Mouse (Mus musculus) midbrain, embryonic 11.5 days (tissue): Measurements from ENCODE around the gene Gnmt. TPM values are rescaled to one million over a fixed set of nuclear protein-coding genes. Genes with fewer than 3 reads are reported as not detected.

Source experiments
- ATAC-seq: fragments of 200-750 bp; cut with Nextera tagmentation; 2 replicates; pipeline ENCODE4 v1.8.0; 2017; ENCODE audit warnings: moderate TSS enrichment, moderate library complexity; ENCODE audit not compliant: low FRiP score
- DNase-seq: peaks from one replicate; pipeline ENCODE4 v3.0.0; 2015; ENCODE audit warnings: low spot score; ENCODE audit errors: missing footprints
- H3K27ac ChIP-seq: fragments of 300-500 bp; sonication (generic); 2 replicates; pipeline ENCODE4 v1.5.1; 2014; ENCODE audit warnings: low read depth, low read length
- H3K27me3 ChIP-seq: fragments of 300-500 bp; sonication (generic); 2 replicates; pipeline ENCODE4 v1.6.1; 2014; ENCODE audit warnings: mild to moderate bottlenecking, low read length, moderate library complexity, mixed read lengths; ENCODE audit not compliant: control insufficient read depth, insufficient read depth
- H3K36me3 ChIP-seq: fragments of 300-500 bp; sonication (generic); 2 replicates; pipeline ENCODE4 v1.6.1; 2014; ENCODE audit warnings: mild to moderate bottlenecking, low read length, moderate library complexity, mixed read lengths; ENCODE audit not compliant: control insufficient read depth, insufficient read depth
- H3K4me1 ChIP-seq: fragments of 300-500 bp; sonication (generic); 2 replicates; pipeline ENCODE4 v1.6.1; 2014; ENCODE audit warnings: low read length; ENCODE audit not compliant: control insufficient read depth, insufficient read depth
- H3K4me2 ChIP-seq: fragments of 300-500 bp; sonication (generic); 2 replicates; pipeline ENCODE4 v1.6.1; 2014; ENCODE audit warnings: mild to moderate bottlenecking, moderate library complexity
- H3K4me3 ChIP-seq: fragments of 300-500 bp; sonication (generic); 2 replicates; pipeline ENCODE4 v1.5.1; 2014; ENCODE audit warnings: low read depth, low read length
- H3K9ac ChIP-seq: fragments of 300-500 bp; sonication (generic); 2 replicates; pipeline ENCODE4 v1.6.1; 2014; ENCODE audit warnings: low read length
- H3K9me3 ChIP-seq: fragments of 300-500 bp; sonication (generic); 2 replicates; pipeline ENCODE4 v1.6.1; 2016; ENCODE audit warnings: low read length; ENCODE audit not compliant: control insufficient read depth
- WGBS: fragments of 180-500 bp; shearing (Covaris S2); extraction: QIAGEN DNeasy Blood & Tissue Kit; methylation state at CpG from one replicate; pipeline ENCODE4 v1.1.7; 2014; 5-methylcytosine and 5-hydroxymethylcytosine counted together
- polyA plus RNA-seq: library from polyadenylated mRNA; unstranded; fragments of >200 nt; fragmentation: Nextera tagmentation; extraction: Ambion mirVana; gene quantifications from 2 replicates; pipeline ENCODE4 v1.2.1, GENCODE M21; 2014

Gene Gnmt
- polyA plus RNA-seq, 1 experiment from 2014 or later = 0.82 TPM

DNA sequence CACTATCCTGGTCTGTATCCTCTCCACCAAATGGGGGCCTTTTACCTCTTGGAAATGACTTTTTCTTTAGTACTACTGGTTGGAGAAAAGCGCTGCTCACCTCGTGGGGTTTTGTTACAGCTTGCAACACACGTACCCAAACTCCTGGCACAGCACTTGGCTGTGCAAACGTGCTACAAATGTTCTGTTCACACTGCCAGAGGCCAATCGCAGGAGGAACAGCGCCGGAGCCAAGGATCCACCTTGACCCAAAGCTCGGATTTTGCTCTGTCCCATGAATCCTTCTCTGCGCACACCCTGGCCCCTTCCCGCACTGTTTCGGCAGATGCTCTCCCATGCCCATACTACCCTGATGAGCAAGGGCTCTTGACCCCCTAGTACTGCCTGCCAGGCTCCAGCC lies 472 bp downstream of the Gnmt start:
- Histone ChIP-seq H3K9ac (no peak overlapping the region), H3K27me3 (peaks cover 3% of the 10 kb centered on the region), H3K4me1 (no peaks in the 10 kb centered on the region), H3K9me3 (no peaks in the 10 kb centered on the region), H3K36me3 (no peaks in the 10 kb centered on the region), H3K27ac (no peak overlapping the region), H3K4me3 (no peak overlapping the region), H3K4me2 (no peak overlapping the region)
- DNase-seq (peak; percentile 80), ATAC-seq (no peak)
- WGBS = 49% methylated on average over 11 of the region's 11 CpGs

GRCm38 (mm10) chr17:46728021-46728420 lies 947 bp downstream of the Gnmt start:
- H3K36me3 ChIP-seq = no peaks in the 10 kb centered on the region
- H3K27ac ChIP-seq = no peak overlapping the region
- H3K4me1 ChIP-seq = no peaks in the 10 kb centered on the region
- WGBS = 40% methylated on average over 6 of the region's 6 CpGs
- no peak overlapping the region for H3K4me3 ChIP-seq
- no peak overlapping the region for H3K9ac ChIP-seq
- no peak for ATAC-seq
- H3K9me3 ChIP-seq = no peaks in the 10 kb centered on the region
- no peak for DNase-seq
- no peak overlapping the region for H3K4me2 ChIP-seq
- peaks cover 3% of the 10 kb centered on the region for H3K27me3 ChIP-seq

GRCm38 (mm10) chr17:46727271-46727670 lies 1.7 kb downstream of the Gnmt start:
- Histone ChIP-seq H3K36me3 (no peaks in the 10 kb centered on the region), H3K4me3 (no peak overlapping the region), H3K4me1 (no peaks in the 10 kb centered on the region), H3K9me3 (no peaks in the 10 kb centered on the region), H3K4me2 (no peak overlapping the region), H3K27ac (no peak overlapping the region), H3K27me3 (peaks cover 3% of the 10 kb centered on the region), H3K9ac (no peak overlapping the region)
- DNase-seq (peak; percentile 61), ATAC-seq (no peak)
- 95% methylated on average over 11 of the region's 11 CpGs for WGBS

DNA sequence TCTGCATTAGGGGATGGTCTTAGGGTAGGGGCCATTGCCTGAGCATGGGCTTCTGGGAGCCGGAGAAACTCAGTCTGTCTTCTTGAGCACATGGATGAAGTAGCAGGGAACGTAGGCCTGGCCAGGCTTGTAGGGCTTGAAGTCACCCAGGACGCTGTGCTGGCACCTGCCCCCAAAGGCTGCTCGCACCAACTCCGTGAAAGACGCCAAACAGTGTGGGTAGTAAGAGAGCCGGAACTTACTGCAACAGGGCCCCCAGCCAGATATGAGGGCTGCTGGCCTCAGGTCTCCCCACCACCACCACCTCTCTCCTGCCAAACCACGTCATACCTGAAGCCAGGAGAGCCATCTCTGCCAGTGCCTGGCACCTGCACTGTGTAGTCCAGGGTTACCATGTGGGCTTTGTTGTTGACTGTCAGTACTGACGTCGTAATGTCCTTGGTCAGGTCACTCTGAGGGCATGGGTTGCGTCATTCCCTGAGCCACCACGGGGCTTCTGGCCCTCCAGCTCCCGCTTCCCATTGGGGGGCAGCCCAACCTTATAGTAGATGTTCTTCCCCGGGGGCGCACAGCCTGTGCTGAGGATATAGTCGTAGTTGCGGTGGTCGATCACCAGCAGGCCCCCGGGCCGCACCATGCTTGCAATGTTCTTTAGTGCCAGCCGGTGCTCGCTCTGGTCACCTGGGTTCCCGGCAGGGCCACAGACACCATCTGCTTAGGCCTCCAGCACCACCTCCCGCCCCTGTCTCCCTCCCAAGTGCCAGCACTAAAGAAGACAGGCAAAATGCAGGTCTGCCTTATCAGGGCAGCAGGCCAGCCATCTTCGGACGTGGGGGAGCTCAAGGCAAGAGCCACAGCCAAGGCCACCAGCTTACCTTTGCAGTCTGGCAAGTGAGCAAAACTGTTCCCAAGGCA lies 3.0 kb downstream of the Gnmt start:
- H3K4me1 ChIP-seq = no peaks in the 10 kb centered on the region
- peaks cover 3% of the 10 kb centered on the region for H3K27me3 ChIP-seq
- ATAC-seq (0 out of 2 replicates have a peak, but pooled peaks have one; percentile 4), DNase-seq (peak; percentile 82)
- H3K9ac ChIP-seq = no peak overlapping the region
- H3K36me3 ChIP-seq = no peaks in the 10 kb centered on the region
- H3K4me3 ChIP-seq = no peak overlapping the region
- H3K27ac ChIP-seq = no peak overlapping the region
- H3K4me2 ChIP-seq = no peak overlapping the region
- no peaks in the 10 kb centered on the region for H3K9me3 ChIP-seq
- 94% methylated on average over 26 of the region's 26 CpGs for WGBS

- Histone ChIP-seq H3K4me3 (no peak overlapping the region), H3K27ac (no peak overlapping the region), H3K9ac (no peak overlapping the region), H3K27me3 (peaks cover 3% of the 10 kb centered on the region), H3K36me3 (no peaks in the 10 kb centered on the region), H3K4me2 (no peak overlapping the region), H3K4me1 (no peaks in the 10 kb centered on the region), H3K9me3 (no peaks in the 10 kb centered on the region)
- ATAC-seq (peak; percentile 54; the same call in 1 of the 2 replicates), DNase-seq (peak; percentile 82)
- WGBS = 46% methylated on average over 9 of the region's 9 CpGs
Observed at GRCm38 (mm10) chr17:46725273-46725672, 3.7 kb downstream of the Gnmt start.

GRCm38 (mm10) chr17:46724477-46725084 lies 4.4 kb downstream of the Gnmt start:
- Histone ChIP-seq H3K36me3 (no peaks in the 10 kb centered on the region), H3K4me3 (no peak overlapping the region), H3K4me2 (no peak overlapping the region), H3K9ac (no peak overlapping the region), H3K9me3 (no peaks in the 10 kb centered on the region), H3K27me3 (peaks cover 3% of the 10 kb centered on the region), H3K4me1 (no peaks in the 10 kb centered on the region), H3K27ac (no peak overlapping the region)
- 83% methylated on average over 20 of the region's 20 CpGs for WGBS
- DNase-seq (peak; percentile 47), ATAC-seq (no peak)

DNA sequence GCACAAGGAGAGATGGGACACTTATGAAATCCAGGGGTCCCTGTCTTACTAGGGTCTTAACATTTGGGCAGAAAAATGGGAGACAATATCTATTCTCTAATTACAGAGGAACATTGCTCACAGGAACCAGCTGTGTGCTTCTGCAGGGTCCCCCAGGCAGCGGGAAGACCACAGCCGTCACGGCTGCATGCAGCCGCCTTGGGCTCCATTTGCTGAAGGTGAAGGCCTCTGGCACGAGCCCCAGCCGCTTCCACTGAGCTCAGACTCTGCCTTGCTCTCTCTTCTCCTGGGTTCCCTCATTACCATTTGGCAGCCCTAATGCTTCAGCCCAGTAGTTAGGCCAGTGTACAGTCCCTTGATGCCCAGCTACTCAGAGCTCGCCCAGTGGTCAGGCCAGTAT lies 7.9 kb downstream of the Gnmt start:
- Histone ChIP-seq H3K27ac (no peak overlapping the region), H3K36me3 (no peaks in the 10 kb centered on the region), H3K9me3 (no peaks in the 10 kb centered on the region), H3K9ac (no peak overlapping the region), H3K4me3 (no peak overlapping the region), H3K4me2 (no peak overlapping the region), H3K4me1 (no peaks in the 10 kb centered on the region), H3K27me3 (no peaks in the 10 kb centered on the region)
- DNase-seq (no peak), ATAC-seq (no peak)
- WGBS = 92% methylated on average over 7 of the region's 7 CpGs

DNA sequence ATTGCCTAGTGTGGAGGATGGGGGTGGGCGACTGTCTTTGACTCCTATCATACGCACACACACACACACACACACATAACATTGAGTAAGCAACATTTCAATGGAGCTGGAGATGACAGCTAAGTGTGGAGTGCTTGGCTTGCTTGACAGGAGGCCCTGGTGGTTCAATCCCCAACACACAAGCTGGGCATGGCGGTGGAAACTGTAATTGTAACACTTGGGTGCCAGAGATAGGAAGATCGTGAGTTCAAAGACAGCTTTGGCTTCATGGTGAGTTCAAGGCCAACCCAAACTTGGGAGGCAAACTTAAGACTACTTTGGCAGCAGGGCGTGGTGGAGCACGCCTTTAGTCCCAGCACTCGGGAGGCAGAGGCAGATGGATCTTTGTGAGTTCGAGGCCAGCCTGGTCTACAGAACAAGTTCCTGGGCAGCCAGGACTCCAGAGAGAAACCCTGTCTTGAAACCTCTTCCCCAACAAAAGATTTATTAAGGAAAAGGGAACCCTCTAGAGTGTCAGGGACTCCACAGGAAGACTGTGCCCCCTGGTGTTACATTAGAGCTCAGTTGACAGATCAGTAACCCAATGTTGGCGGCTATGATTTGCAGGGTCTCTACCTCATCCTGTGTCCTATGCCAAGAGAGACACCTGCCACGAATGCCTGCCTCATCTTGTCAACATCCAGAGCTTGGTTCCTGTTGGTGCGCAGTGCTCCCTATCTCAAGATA lies 14.0 kb downstream of the Gnmt start:
- Histone ChIP-seq H3K27ac (no peak overlapping the region), H3K9ac (no peak overlapping the region), H3K4me2 (no peak overlapping the region), H3K4me3 (no peak overlapping the region), H3K4me1 (peaks cover 8% of the 10 kb centered on the region), H3K27me3 (no peaks in the 10 kb centered on the region), H3K9me3 (no peaks in the 10 kb centered on the region), H3K36me3 (peaks cover 6% of the 10 kb centered on the region; the same call in 1 of the 2 replicates)
- DNase-seq = peak; percentile 80
- no peak for ATAC-seq
- 95% methylated on average over 11 of the region's 11 CpGs for WGBS

DNA sequence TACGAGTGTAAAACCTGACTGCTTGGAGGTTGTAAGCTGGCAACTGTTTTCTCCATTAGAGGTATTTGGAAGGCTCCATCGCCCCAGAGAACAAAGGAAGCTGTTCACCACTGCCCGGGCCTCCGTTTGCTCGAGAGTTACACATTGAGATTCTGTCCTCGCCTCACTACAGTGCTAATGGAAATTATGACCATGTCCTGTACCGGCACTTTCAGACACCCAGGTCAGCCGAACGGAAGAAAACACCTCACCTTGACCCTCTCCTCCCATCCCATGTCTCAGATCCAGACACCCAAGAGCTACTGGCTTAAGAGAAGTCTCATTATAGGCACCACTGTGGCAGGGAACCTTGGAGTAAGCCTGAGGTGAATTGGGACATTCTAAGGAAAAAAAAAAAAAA lies 15.1 kb downstream of the Gnmt start:
- H3K27me3 ChIP-seq = no peaks in the 10 kb centered on the region
- H3K9me3 ChIP-seq = no peaks in the 10 kb centered on the region
- ATAC-seq (no peak), DNase-seq (no peak)
- H3K27ac ChIP-seq = no peak overlapping the region
- peaks cover 6% of the 10 kb centered on the region; the same call in 1 of the 2 replicates for H3K36me3 ChIP-seq
- peaks cover 8% of the 10 kb centered on the region for H3K4me1 ChIP-seq
- H3K9ac ChIP-seq = no peak overlapping the region
- H3K4me2 ChIP-seq = no peak overlapping the region
- 90% methylated on average over 9 of the region's 9 CpGs for WGBS
- no peak overlapping the region for H3K4me3 ChIP-seq
